Mouse (Mus musculus) midbrain, embryonic 14.5 days (tissue): ENCODE data around the gene Aip. TPM values are rescaled to one million over a fixed set of nuclear protein-coding genes. Genes with fewer than 3 reads are reported as not detected.
A peak's percentile ranks its signal among the peaks of the same experiment; 100 is the strongest.

Experiments
- ATAC-seq: fragments of 200-750 bp; cut with Nextera tagmentation; 2 replicates; pipeline ENCODE4 v1.8.0; 2017; ENCODE audit warnings: moderate number of reproducible peaks, moderate library complexity; ENCODE audit not compliant: low FRiP score, low TSS enrichment
- DNase-seq: peaks from one replicate; pipeline ENCODE4 v3.0.0-alpha.2; 2015
- H3K27ac ChIP-seq: fragments of 300-500 bp; sonication (generic); replicated peaks from 2 replicates; pipeline ENCODE4 v1.5.1; 2014; ENCODE audit warnings: mild to moderate bottlenecking, low read depth, low read length, moderate library complexity
- H3K27me3 ChIP-seq: fragments of 300-500 bp; sonication (generic); 2 replicates; pipeline ENCODE4 v1.6.1; 2014; ENCODE audit warnings: low read length, control low read depth, mixed read lengths; ENCODE audit not compliant: control insufficient read depth, insufficient read depth
- H3K36me3 ChIP-seq: fragments of 300-500 bp; sonication (generic); 2 replicates; pipeline ENCODE4 v1.6.1; 2014; ENCODE audit warnings: low read length, control low read depth; ENCODE audit not compliant: control insufficient read depth, insufficient read depth
- H3K4me1 ChIP-seq: fragments of 300-500 bp; sonication (generic); 2 replicates; pipeline ENCODE4 v1.6.1; 2014; ENCODE audit warnings: mild to moderate bottlenecking, antibody characterized with exemption, low read length, control low read depth; ENCODE audit not compliant: control insufficient read depth, insufficient read depth
- H3K4me2 ChIP-seq: fragments of 300-500 bp; sonication (generic); 2 replicates; pipeline ENCODE4 v1.6.1; 2014; ENCODE audit warnings: mild to moderate bottlenecking, low read length, moderate library complexity
- H3K4me3 ChIP-seq: fragments of 300-500 bp; sonication (generic); replicated peaks from 2 replicates; pipeline ENCODE4 v1.5.1; 2014; ENCODE audit warnings: low read depth, low read length
- H3K9ac ChIP-seq: fragments of 300-500 bp; sonication (generic); replicated peaks from 2 replicates; pipeline ENCODE4 v1.6.1; 2014; ENCODE audit warnings: mild to moderate bottlenecking, low read length, moderate library complexity
- H3K9me3 ChIP-seq: fragments of 300-500 bp; sonication (generic); 2 replicates; pipeline ENCODE4 v1.6.1; 2016; ENCODE audit warnings: low read length, control low read depth, mixed read lengths; ENCODE audit not compliant: control insufficient read depth
- WGBS: fragments of 180-500 bp; shearing (Covaris S2); extraction: QIAGEN DNeasy Blood & Tissue Kit; methylation state at CpG from one replicate; pipeline ENCODE4 v1.1.7; 2014; 5-methylcytosine and 5-hydroxymethylcytosine counted together
- polyA plus RNA-seq: library from polyadenylated mRNA; unstranded; fragments of >200 nt; fragmentation: Nextera tagmentation; extraction: Ambion mirVana; gene quantifications from 2 replicates; pipeline ENCODE4 v1.2.1, GENCODE M21; 2014

The Aip gene
- polyA plus RNA-seq, 1 experiment from 2014 or later, result 84.3 TPM

DNA sequence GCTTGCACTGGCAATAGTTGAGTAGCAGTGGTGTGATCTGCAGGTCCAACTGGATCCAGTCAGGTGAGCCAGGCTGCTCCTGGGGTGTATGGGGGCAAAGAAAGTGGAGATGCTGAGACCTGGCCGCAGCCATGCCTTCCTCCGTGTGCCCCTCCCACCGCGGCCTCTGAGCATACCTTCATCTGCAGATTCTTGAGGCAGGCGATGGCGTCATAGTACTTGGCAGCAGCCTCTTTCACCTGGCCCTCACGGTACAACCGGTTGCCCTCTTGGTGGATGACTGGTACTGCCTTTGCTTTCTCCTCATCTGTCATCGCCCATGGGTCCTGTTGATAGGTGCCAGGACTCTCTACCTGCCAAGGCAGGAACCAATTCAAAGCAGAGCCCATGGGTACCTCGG is 10.5 kb downstream of the Aip start:
- H3K9me3 ChIP-seq, result no peaks in the 10 kb centered on the region
- H3K4me2 ChIP-seq, result no peak overlapping the region
- H3K4me1 ChIP-seq, result peaks cover 1% of the 10 kb centered on the region
- H3K4me3 ChIP-seq, result no peak overlapping the region
- WGBS, result 95% methylated on average over 10 of the region's 10 CpGs
- H3K27ac ChIP-seq, result no peak overlapping the region
- peaks cover 71% of the 10 kb centered on the region for H3K36me3 ChIP-seq
- no peak for DNase-seq
- no peak for ATAC-seq
- no peaks in the 10 kb centered on the region for H3K27me3 ChIP-seq
- no peak overlapping the region for H3K9ac ChIP-seq

DNA sequence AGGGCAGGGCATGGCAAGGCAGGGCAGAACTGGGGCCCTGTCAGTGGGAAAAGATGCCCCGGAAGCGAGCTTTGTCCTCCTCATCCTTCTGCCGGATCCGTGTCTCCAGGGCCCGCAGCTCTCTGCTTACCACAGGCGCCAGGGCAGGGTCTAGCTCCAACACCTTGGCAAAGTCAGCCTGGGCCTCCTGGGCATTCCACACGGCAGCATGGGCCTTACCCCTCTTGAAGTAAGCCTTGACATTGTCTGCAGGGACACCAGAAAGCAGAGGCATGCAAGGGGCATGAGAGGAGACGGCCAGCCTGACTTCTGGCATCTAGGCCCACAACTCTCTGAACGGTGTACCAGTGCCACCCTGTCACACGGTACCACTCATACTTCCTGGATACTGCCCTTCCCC is 11.1 kb downstream of the Aip start:
- no peak overlapping the region for H3K4me2 ChIP-seq
- peaks cover 77% of the 10 kb centered on the region for H3K36me3 ChIP-seq
- no peaks in the 10 kb centered on the region for H3K27me3 ChIP-seq
- H3K9ac ChIP-seq, result no peak overlapping the region
- H3K4me1 ChIP-seq, result no peaks in the 10 kb centered on the region
- 91% methylated on average over 10 of the region's 10 CpGs for WGBS
- no peak overlapping the region for H3K4me3 ChIP-seq
- no peak overlapping the region for H3K27ac ChIP-seq
- DNase-seq (no peak), ATAC-seq (no peak)
- no peaks in the 10 kb centered on the region for H3K9me3 ChIP-seq

DNA sequence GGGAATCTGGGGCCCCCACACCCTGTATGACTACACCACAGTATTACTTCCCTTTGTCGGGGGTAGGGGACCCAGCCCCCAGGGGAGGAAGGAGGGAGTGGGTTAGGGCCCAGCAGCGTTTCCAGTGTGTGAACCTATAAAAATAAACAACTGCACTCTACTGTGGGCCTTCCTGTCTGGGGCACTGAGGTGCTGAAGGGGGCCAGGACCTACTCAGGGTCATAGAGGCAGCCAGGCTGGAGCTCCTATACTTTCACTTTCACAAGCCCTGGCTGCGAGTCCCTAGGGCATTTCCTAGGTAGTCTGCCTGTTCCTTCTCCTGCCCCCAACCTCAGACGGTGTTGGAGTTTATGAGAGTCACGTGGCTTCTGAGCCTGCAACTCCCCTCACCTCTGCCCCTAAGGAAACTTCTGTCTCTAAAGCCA is 11.8 kb downstream of the Aip start:
- no peaks in the 10 kb centered on the region for H3K27me3 ChIP-seq
- ATAC-seq (no peak), DNase-seq (no peak)
- no peak overlapping the region for H3K4me2 ChIP-seq
- no peaks in the 10 kb centered on the region for H3K9me3 ChIP-seq
- WGBS, result 77% methylated on average over 5 of the region's 5 CpGs
- no peak overlapping the region for H3K9ac ChIP-seq
- H3K4me3 ChIP-seq, result no peak overlapping the region
- H3K36me3 ChIP-seq, result peaks cover 83% of the 10 kb centered on the region
- H3K4me1 ChIP-seq, result no peaks in the 10 kb centered on the region
- no peak overlapping the region for H3K27ac ChIP-seq

DNA sequence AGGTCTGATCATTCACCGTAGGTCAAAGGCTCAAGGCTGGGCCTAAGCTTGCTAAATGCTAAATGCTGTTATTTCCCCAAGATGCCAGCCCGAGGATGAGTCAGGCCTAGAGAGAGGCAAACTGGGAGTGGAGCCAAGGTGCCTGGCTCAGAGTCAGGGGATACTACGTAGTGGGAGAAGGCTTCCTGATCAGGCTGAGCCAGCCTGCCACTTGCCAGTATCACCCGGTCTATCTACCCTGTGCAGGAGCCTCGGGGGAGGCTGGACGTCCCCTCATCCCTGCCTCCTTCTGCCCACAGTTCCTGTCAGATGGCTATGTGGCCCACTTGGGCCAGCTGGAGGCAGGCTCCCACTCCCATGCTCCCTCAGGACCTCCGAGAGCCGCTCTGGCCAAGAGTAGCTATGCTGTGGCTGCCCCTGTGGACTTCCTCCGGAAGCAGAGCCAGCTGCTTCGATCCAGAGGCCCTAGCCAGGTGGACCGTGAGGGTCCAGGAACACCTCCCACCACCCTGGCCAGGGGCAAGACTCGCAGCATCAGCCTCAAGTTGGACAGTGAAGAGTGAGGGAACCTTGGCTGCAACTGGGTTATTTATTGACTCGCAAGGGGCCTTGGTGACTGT is 12.4 kb downstream of the Aip start:
- Histone ChIP-seq H3K27ac (no peak overlapping the region), H3K4me2 (no peak overlapping the region), H3K27me3 (no peaks in the 10 kb centered on the region), H3K4me1 (no peaks in the 10 kb centered on the region), H3K9me3 (no peaks in the 10 kb centered on the region), H3K4me3 (no peak overlapping the region), H3K9ac (no peak overlapping the region), H3K36me3 (peaks cover 87% of the 10 kb centered on the region)
- WGBS, result 87% methylated on average over 13 of the region's 13 CpGs
- no peak for ATAC-seq
- peak; percentile 23 for DNase-seq

DNA sequence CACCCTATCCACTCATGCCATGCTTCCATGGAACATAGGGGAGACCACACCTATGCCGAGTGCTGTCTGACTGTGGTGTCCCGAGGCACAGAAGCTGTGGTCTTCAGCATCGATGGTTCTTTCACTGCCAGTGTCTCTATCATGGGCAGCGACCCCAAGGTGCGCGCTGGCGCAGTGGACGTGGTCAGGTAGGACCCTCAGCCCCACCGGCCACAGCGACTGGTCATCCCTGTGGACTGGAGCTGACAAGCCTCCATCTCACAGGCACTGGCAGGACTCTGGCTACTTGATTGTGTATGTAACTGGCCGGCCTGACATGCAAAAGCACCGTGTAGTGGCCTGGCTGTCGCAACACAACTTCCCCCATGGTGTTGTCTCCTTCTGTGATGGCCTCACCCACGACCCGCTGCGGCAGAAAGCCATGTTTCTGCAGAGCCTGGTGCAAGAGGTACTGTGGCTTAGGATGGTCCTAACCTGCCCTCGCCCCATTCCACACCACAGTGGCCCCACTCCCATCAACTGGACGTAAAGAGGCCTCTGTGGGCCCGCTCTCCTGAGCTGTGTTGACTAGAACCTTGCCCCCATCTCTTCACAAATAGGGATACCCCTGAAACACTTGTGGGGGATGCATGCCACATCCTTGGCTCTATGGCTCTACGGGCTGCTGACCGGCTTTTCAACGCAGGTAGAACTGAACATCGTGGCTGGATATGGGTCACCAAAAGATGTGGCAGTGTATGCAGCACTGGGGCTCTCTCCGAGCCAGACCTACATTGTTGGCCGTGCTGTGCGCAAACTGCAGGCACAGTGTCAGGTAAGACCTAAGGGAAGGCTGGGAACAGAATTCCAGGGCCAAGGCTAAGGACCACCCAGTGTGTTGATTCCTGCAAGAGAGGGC is 13.3 kb downstream of the Aip start:
- ATAC-seq (no peak), DNase-seq (no peak)
- H3K27ac ChIP-seq, result no peak overlapping the region
- H3K9ac ChIP-seq, result no peak overlapping the region
- 93% methylated on average over 26 of the region's 26 CpGs for WGBS
- H3K4me2 ChIP-seq, result no peak overlapping the region
- H3K4me1 ChIP-seq, result no peaks in the 10 kb centered on the region
- no peaks in the 10 kb centered on the region for H3K9me3 ChIP-seq
- H3K36me3 ChIP-seq, result peaks cover 85% of the 10 kb centered on the region
- H3K4me3 ChIP-seq, result no peak overlapping the region
- H3K27me3 ChIP-seq, result no peaks in the 10 kb centered on the region

GRCm38 (mm10) chr19:4108535-4108934 is 17.1 kb downstream of the Aip start:
- Histone ChIP-seq H3K27ac (no peak overlapping the region), H3K36me3 (peaks cover 76% of the 10 kb centered on the region), H3K9me3 (no peaks in the 10 kb centered on the region), H3K27me3 (no peaks in the 10 kb centered on the region), H3K4me3 (no peak overlapping the region), H3K4me1 (no peaks in the 10 kb centered on the region), H3K9ac (no peak overlapping the region), H3K4me2 (no peak overlapping the region)
- DNase-seq (no peak), ATAC-seq (no peak)
- 89% methylated on average over 9 of the region's 9 CpGs for WGBS

DNA sequence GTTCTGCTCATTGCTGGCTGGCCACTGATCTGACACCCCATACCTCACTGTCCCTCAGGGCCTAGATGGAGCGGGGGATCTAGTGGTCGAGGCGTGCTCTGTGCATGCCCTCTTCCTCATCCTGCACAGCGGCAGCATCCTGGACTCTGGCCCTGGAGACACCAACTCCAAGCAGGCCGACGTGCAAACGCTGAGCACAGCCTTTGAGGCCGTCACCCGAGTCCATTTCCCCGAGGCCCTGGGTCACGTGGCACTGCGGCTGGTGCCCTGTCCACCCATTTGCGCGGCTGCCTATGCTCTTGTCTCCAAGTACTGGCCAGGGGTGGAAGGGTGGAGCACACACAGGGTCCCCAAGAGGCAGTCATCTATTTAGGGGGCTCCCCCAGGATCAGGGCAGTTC is 19.0 kb downstream of the Aip start:
- WGBS, result 95% methylated on average over 14 of the region's 14 CpGs

DNA sequence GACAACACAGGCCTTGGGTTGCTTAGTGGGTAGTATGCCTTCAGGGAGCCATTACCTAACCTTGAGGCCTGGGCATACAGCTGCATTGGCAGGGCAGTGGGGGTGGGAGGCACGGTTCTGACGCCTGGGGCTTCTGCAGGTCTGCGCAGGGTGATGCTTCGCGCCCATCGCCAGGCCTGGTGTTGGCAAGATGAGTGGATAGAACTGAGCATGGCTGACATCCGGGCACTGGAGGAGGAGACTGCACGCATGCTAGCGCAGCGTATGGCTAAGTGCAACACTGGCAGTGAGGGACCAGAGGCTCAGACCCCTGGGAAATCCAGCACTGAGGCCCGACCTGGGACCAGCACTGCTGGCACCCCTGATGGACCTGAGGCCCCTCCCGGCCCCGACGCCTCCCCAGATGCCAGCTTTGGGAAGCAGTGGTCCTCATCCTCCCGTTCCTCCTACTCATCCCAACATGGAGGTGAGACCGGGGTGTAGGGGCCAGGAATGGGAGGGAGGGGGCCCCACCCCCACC is 20.9 kb downstream of the Aip start:
- ATAC-seq (no peak), DNase-seq (no peak)
- Histone ChIP-seq H3K4me3 (no peak overlapping the region), H3K27me3 (no peaks in the 10 kb centered on the region), H3K4me2 (no peak overlapping the region), H3K4me1 (peaks cover 17% of the 10 kb centered on the region), H3K27ac (no peak overlapping the region), H3K9ac (no peak overlapping the region), H3K9me3 (no peaks in the 10 kb centered on the region), H3K36me3 (peaks cover 50% of the 10 kb centered on the region)
- WGBS, result 94% methylated on average over 16 of the region's 16 CpGs

More for the DNA sequence above, 19.0 kb downstream of the Aip start:
- no peaks in the 10 kb centered on the region for H3K9me3 ChIP-seq
- H3K4me3 ChIP-seq, result no peak overlapping the region
- H3K4me2 ChIP-seq, result no peak overlapping the region
- peaks cover 68% of the 10 kb centered on the region for H3K36me3 ChIP-seq
- no peak overlapping the region for H3K9ac ChIP-seq
- H3K27ac ChIP-seq, result no peak overlapping the region
- H3K4me1 ChIP-seq, result peaks cover 7% of the 10 kb centered on the region
- no peak for ATAC-seq
- H3K27me3 ChIP-seq, result no peaks in the 10 kb centered on the region
- DNase-seq, result no peak
